Mouse (Mus musculus): ENCODE measurements around the gene Flg. TPM values are rescaled to one million over a fixed set of nuclear protein-coding genes. Genes with fewer than 3 reads are reported as not detected.

Gene Flg
- not detected in 2 replicates for polyA plus RNA-seq (2015; fragmentation: Nextera tagmentation; extraction: Ambion mirVana)

GRCm38 (mm10) chr3:93273223-93273622 lies at the start of gene Flg:
Gene Flg, plus strand, starts transcription at chr3:93273523.
- Histone ChIP-seq H3K27ac (no peak within 1 kb of the TSS), H3K4me2 (no peak within 1 kb of the TSS), H3K9me3 (no peaks in the 10 kb centered on the region), H3K4me1 (no peaks in the 10 kb centered on the region), H3K4me3 (no peak within 1 kb of the TSS), H3K27me3 (replicated peaks) (no peaks in the 10 kb centered on the region), H3K9ac (no peak within 1 kb of the TSS), H3K36me3 (replicated peaks) (no peaks in the 10 kb centered on the region)
- no peak for ATAC-seq (replicated peaks)
- WGBS, result 94% methylated on average over 2 of the region's 2 CpGs

- Histone ChIP-seq H3K4me1 (no peaks in the 10 kb centered on the region), H3K27ac (no peak overlapping the region), H3K27me3 (replicated peaks) (no peaks in the 10 kb centered on the region), H3K9ac (no peak overlapping the region), H3K4me2 (no peak overlapping the region), H3K36me3 (replicated peaks) (no peaks in the 10 kb centered on the region), H3K9me3 (no peaks in the 10 kb centered on the region), H3K4me3 (no peak overlapping the region)
- no peak for ATAC-seq (replicated peaks)
- 94% methylated on average over 2 of the region's 2 CpGs for WGBS
Observed at GRCm38 (mm10) chr3:93297542-93297941, 24.2 kb downstream of the Flg start.

- no peaks in the 10 kb centered on the region for H3K4me1 ChIP-seq
- no peak overlapping the region for H3K27ac ChIP-seq
- no peak overlapping the region for H3K4me3 ChIP-seq
- no peaks in the 10 kb centered on the region for H3K36me3 ChIP-seq (replicated peaks)
- H3K9me3 ChIP-seq, result no peaks in the 10 kb centered on the region
- no peaks in the 10 kb centered on the region for H3K27me3 ChIP-seq (replicated peaks)
- no peak overlapping the region for H3K9ac ChIP-seq
- no peak for ATAC-seq (replicated peaks)
- 87% methylated on average over 6 of the region's 6 CpGs for WGBS
- no peak overlapping the region for H3K4me2 ChIP-seq
Observed at GRCm38 (mm10) chr3:93299832-93300231, 26.5 kb downstream of the Flg start.

- H3K9me3 ChIP-seq, result no peaks in the 10 kb centered on the region
- no peak overlapping the region for H3K9ac ChIP-seq
- no peaks in the 10 kb centered on the region for H3K36me3 ChIP-seq (replicated peaks)
- no peaks in the 10 kb centered on the region for H3K4me1 ChIP-seq
- no peak for ATAC-seq (replicated peaks)
- H3K27me3 ChIP-seq (replicated peaks), result no peaks in the 10 kb centered on the region
- H3K4me3 ChIP-seq, result no peak overlapping the region
- 83% methylated on average over 3 of the region's 3 CpGs for WGBS
- no peak overlapping the region for H3K27ac ChIP-seq
- H3K4me2 ChIP-seq, result no peak overlapping the region
Observed at GRCm38 (mm10) chr3:93301896-93302295, 28.6 kb downstream of the Flg start.

GRCm38 (mm10) chr3:93306142-93306541 lies 32.8 kb downstream of the Flg start:
- Histone ChIP-seq H3K4me2 (no peak overlapping the region), H3K9ac (no peak overlapping the region), H3K36me3 (replicated peaks) (no peaks in the 10 kb centered on the region), H3K4me1 (no peaks in the 10 kb centered on the region), H3K27me3 (replicated peaks) (no peaks in the 10 kb centered on the region), H3K27ac (no peak overlapping the region), H3K9me3 (no peaks in the 10 kb centered on the region), H3K4me3 (no peak overlapping the region)
- 77% methylated on average over 2 of the region's 2 CpGs for WGBS
- ATAC-seq (replicated peaks), result no peak

GRCm38 (mm10) chr3:93311371-93311770 lies 38.0 kb downstream of the Flg start:
- 79% methylated on average over 3 of the region's 3 CpGs for WGBS
- ATAC-seq (replicated peaks), result no peak
- no peaks in the 10 kb centered on the region for H3K4me1 ChIP-seq

GRCm38 (mm10) chr3:93314388-93314787 lies 41.1 kb downstream of the Flg start:
- Histone ChIP-seq H3K9ac (no peak overlapping the region), H3K9me3 (no peaks in the 10 kb centered on the region), H3K27ac (no peak overlapping the region), H3K4me2 (no peak overlapping the region), H3K27me3 (replicated peaks) (no peaks in the 10 kb centered on the region), H3K4me3 (no peak overlapping the region), H3K4me1 (no peaks in the 10 kb centered on the region), H3K36me3 (replicated peaks) (no peaks in the 10 kb centered on the region)
- WGBS, result 98% methylated on average over 1 of the region's 1 CpGs
- ATAC-seq (replicated peaks), result no peak

More at GRCm38 (mm10) chr3:93311371-93311770, 38.0 kb downstream of the Flg start:
- Histone ChIP-seq H3K9ac (no peak overlapping the region), H3K27ac (no peak overlapping the region), H3K9me3 (no peaks in the 10 kb centered on the region), H3K4me2 (no peak overlapping the region), H3K4me3 (no peak overlapping the region), H3K27me3 (replicated peaks) (no peaks in the 10 kb centered on the region), H3K36me3 (replicated peaks) (no peaks in the 10 kb centered on the region)

GRCm38 (mm10) chr3:93319449-93319848 lies 46.1 kb downstream of the Flg start, which contains the start of gene Hrnr:
Gene Hrnr, plus strand, starts transcription at chr3:93319749.
- no peaks in the 10 kb centered on the region for H3K9me3 ChIP-seq
- no peak within 1 kb of the TSS for H3K4me2 ChIP-seq
- ATAC-seq (replicated peaks), result no peak
- H3K4me3 ChIP-seq, result no peak within 1 kb of the TSS
- H3K27me3 ChIP-seq (replicated peaks), result no peaks in the 10 kb centered on the region
- no peaks in the 10 kb centered on the region for H3K4me1 ChIP-seq
- H3K9ac ChIP-seq, result no peak within 1 kb of the TSS
- WGBS, result 81% methylated on average over 2 of the region's 2 CpGs
- H3K27ac ChIP-seq, result no peak within 1 kb of the TSS
- no peaks in the 10 kb centered on the region for H3K36me3 ChIP-seq (replicated peaks)

- H3K4me1 ChIP-seq, result no peaks in the 10 kb centered on the region
Observed at GRCm38 (mm10) chr3:93337749-93338148, 64.4 kb downstream of the Flg start.

GRCm38 (mm10) chr3:93340021-93340420 lies 66.7 kb downstream of the Flg start:
- H3K27ac ChIP-seq, result no peak overlapping the region
- H3K27me3 ChIP-seq (replicated peaks), result no peaks in the 10 kb centered on the region
- H3K4me3 ChIP-seq, result no peak overlapping the region
- no peaks in the 10 kb centered on the region for H3K36me3 ChIP-seq (replicated peaks)
- ATAC-seq (replicated peaks), result no peak
- H3K9me3 ChIP-seq, result no peaks in the 10 kb centered on the region
- no peak overlapping the region for H3K4me2 ChIP-seq
- H3K9ac ChIP-seq, result no peak overlapping the region
- no peaks in the 10 kb centered on the region for H3K4me1 ChIP-seq
- 89% methylated on average over 4 of the region's 4 CpGs for WGBS

More at GRCm38 (mm10) chr3:93337749-93338148, 64.4 kb downstream of the Flg start:
- no peaks in the 10 kb centered on the region for H3K36me3 ChIP-seq (replicated peaks)
- H3K9ac ChIP-seq, result no peak overlapping the region
- no peaks in the 10 kb centered on the region for H3K9me3 ChIP-seq
- H3K4me3 ChIP-seq, result no peak overlapping the region
- no peak overlapping the region for H3K27ac ChIP-seq
- no peaks in the 10 kb centered on the region for H3K27me3 ChIP-seq (replicated peaks)
- ATAC-seq (replicated peaks), result no peak
- H3K4me2 ChIP-seq, result no peak overlapping the region

Other genes starting within 250 kb of the Flg start
- gene Gm4858, start 204.7 kb upstream of the Flg start, polyA plus RNA-seq (2015; fragmentation: Nextera tagmentation; extraction: Ambion mirVana), result not detected in 2 replicates
- gene Crnn, start 128.7 kb upstream of the Flg start, polyA plus RNA-seq (2015; fragmentation: Nextera tagmentation; extraction: Ambion mirVana), result not detected in 2 replicates
- not detected in 2 replicates for gene Flg2, start 76.2 kb upstream of the Flg start, polyA plus RNA-seq (2015; fragmentation: Nextera tagmentation; extraction: Ambion mirVana)
- not detected in 2 replicates for gene Hrnr, start 46.2 kb downstream of the Flg start, polyA plus RNA-seq (2015; fragmentation: Nextera tagmentation; extraction: Ambion mirVana)
- not detected in 2 replicates for gene Rptn, start 120.2 kb downstream of the Flg start, polyA plus RNA-seq (2015; fragmentation: Nextera tagmentation; extraction: Ambion mirVana)
- gene Tchh, start 168.8 kb downstream of the Flg start, polyA plus RNA-seq (2015; fragmentation: Nextera tagmentation; extraction: Ambion mirVana), result 0.82 and 1.2 TPM in 2 replicates
- not detected in 2 replicates for gene Tchhl1, start 195.2 kb downstream of the Flg start, polyA plus RNA-seq (2015; fragmentation: Nextera tagmentation; extraction: Ambion mirVana)
- 158 and 167 TPM in 2 replicates for gene S100a11, start 247.0 kb downstream of the Flg start, polyA plus RNA-seq (2015; fragmentation: Nextera tagmentation; extraction: Ambion mirVana)

Measured in midbrain, embryonic 15.5 days (tissue).